Mouse (Mus musculus) forebrain, embryonic 12.5 days (tissue): ENCODE results near the gene Gm11627. TPM values are rescaled to one million over a fixed set of nuclear protein-coding genes. Genes with fewer than 3 reads are reported as not detected.
"Not testable (repeated sequence)": the region's sequence is repeated elsewhere in the genome, so short reads cannot be mapped to it uniquely, and the experiment has no call there.

ENCODE experiments used
- ATAC-seq: fragments of 200-750 bp; cut with Nextera tagmentation; 2 replicates; pipeline ENCODE4 v1.8.0; 2017; ENCODE audit warnings: moderate TSS enrichment; ENCODE audit not compliant: low FRiP score
- H3K27ac ChIP-seq: fragments of 300-500 bp; sonication (generic); 2 replicates; pipeline ENCODE4 v1.5.1; 2016; ENCODE audit warnings: mild to moderate bottlenecking
- H3K27me3 ChIP-seq: fragments of 300-500 bp; sonication (generic); 2 replicates; pipeline ENCODE4 v1.6.1; 2016; ENCODE audit warnings: mild to moderate bottlenecking
- H3K36me3 ChIP-seq: fragments of 300-500 bp; sonication (generic); replicated peaks from 2 replicates; pipeline ENCODE4 v1.6.1; 2016; ENCODE audit warnings: mild to moderate bottlenecking
- H3K4me1 ChIP-seq: fragments of 300-500 bp; sonication (generic); 2 replicates; pipeline ENCODE4 v1.6.1; 2016
- H3K4me2 ChIP-seq: fragments of 300-500 bp; sonication (generic); 2 replicates; pipeline ENCODE4 v1.6.1; 2016; ENCODE audit warnings: mild to moderate bottlenecking, moderate library complexity
- H3K4me3 ChIP-seq: fragments of 300-500 bp; sonication (generic); replicated peaks from 2 replicates; pipeline ENCODE4 v1.5.1; 2016; ENCODE audit warnings: mild to moderate bottlenecking
- H3K9ac ChIP-seq: fragments of 300-500 bp; sonication (generic); 2 replicates; pipeline ENCODE4 v1.6.1; 2016; ENCODE audit warnings: mild to moderate bottlenecking
- H3K9me3 ChIP-seq: fragments of 300-500 bp; sonication (generic); 2 replicates; pipeline ENCODE4 v1.6.1; 2016
- WGBS: fragments of 180-500 bp; shearing (Covaris S2); methylation state at CpG from one replicate; pipeline ENCODE4 v1.1.7; 2016; 5-methylcytosine and 5-hydroxymethylcytosine counted together
- polyA plus RNA-seq: library from polyadenylated mRNA; unstranded; fragments of >200 nt; fragmentation: Nextera tagmentation; extraction: Ambion mirVana; gene quantifications from 2 replicates; pipeline ENCODE4 v1.2.1, GENCODE M21; 2016

Gene Gm11627
- polyA plus RNA-seq, 1 experiment from 2014 or later = 11.7 TPM

- Histone ChIP-seq H3K27me3 (peaks cover 6% of the 10 kb centered on the region; the same call in 1 of the 2 replicates), H3K4me3 (peak overlapping the region; percentile 93), H3K27ac (peak overlapping the region; percentile 51; the same call in 1 of the 2 replicates), H3K36me3 (no peaks in the 10 kb centered on the region), H3K4me2 (peak overlapping the region; percentile 82), H3K4me1 (peaks cover 49% of the 10 kb centered on the region), H3K9ac (peak overlapping the region; percentile 99), H3K9me3 (no peaks in the 10 kb centered on the region)
- WGBS = 9% methylated on average over 4 of the region's 4 CpGs
- ATAC-seq = no peak
These were observed 29.4 kb upstream of the Gm11627 start for GRCm38 (mm10) chr11:102608691-102609090.

DNA sequence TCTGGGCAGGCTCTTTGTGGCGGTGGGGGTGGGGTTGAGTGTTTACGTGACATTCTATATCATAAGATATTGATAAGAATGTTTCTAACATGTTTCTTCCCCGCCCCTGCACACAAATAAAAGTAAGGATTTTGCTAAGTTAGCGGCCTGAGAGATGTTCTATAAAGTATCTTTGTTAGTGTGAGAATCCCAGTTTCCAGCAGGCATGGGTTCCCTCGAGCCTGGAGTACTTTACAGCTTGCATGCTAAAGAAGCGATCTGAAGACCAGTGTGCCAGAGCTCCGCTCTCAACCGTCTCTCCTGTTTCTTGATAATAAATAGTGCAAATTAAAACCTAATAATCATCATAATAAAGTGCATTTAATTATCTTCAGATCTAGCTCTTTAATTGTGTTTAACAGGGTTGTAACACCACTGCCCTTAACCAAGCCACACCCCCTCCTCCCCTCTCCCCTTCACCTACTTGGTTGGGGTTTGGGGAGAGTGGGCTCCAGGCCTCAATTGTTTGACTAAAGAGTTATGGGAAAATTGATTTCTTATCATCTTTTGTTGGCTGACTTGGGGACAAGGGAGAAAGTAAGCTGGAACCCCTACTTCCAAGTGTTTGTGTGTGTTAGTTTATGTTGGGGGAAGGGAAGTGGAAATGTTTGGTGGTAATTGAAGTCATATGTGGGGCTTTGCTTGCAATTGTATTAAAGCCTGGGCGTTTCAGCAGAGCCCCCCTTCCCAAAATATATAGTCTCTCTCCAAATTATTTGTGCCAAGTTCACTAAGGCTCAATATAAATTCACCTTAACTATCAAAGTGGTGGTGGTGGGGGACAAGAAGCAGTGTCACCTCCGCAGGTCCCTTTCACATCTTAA, 28.7 kb upstream of the Gm11627 start:
- H3K27me3 ChIP-seq = peaks cover 6% of the 10 kb centered on the region; the same call in 1 of the 2 replicates
- peak overlapping the region; percentile 99 for H3K9ac ChIP-seq
- whole genome bisulfite sequencing = 3% methylated on average over 10 of the region's 10 CpGs
- no peak for ATAC-seq
- no peaks in the 10 kb centered on the region for H3K9me3 ChIP-seq
- no peaks in the 10 kb centered on the region for H3K36me3 ChIP-seq
- peak overlapping the region; percentile 93 for H3K4me3 ChIP-seq
- H3K4me2 ChIP-seq = peak overlapping the region; percentile 82
- peaks cover 52% of the 10 kb centered on the region for H3K4me1 ChIP-seq
- H3K27ac ChIP-seq = 0 out of 2 replicates have a peak overlapping the region, but pooled peaks have one; percentile 74

DNA sequence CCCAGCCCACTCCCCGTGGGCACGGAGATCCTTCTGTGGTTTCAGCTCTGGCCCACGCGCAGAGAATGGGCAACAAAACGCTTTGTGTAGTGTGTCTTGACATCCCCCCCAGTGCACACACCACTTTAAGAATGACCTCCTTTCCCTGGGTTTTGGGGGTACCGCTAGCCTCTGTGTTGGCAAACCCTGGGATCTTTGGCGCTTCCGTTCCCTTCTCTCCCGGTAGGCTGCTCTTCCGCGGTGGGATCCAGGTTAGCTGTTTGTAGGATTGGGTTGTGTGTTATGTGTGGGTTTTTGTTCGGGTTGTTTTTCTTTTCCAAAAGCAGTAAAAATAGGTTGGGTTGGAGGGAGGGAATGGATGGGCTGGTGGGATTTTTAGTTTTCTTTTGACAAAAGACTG, 27.9 kb upstream of the Gm11627 start:
- H3K4me1 ChIP-seq = peaks cover 59% of the 10 kb centered on the region
- not testable (repeated sequence) for H3K27me3 ChIP-seq

DNA sequence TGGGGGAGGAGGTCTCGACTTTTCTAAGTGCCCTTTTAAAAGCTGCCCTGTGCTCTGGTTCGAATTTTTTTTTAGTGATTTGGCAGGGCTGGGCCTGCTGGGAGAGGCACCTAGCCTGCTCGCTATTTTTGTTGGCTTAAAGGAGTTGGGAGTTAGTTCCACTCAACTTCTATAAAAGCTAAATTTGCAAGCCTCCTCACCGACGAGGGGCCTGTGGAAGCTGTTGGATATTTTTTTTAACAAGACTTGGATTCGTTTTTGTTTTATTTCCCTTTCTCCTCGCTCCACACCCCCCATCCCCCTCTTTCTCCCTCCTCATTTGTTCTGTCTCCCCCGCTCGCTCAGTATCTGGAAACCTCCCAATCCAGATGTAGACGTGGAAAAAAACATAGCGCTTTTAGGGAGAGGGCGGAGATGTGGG, 27.5 kb upstream of the Gm11627 start:
- Histone ChIP-seq H3K4me1 (peaks cover 58% of the 10 kb centered on the region), H3K27me3 (peaks cover 5% of the 10 kb centered on the region; the same call in 1 of the 2 replicates), H3K4me2 (peak overlapping the region; percentile 82), H3K9ac (peak overlapping the region; percentile 99), H3K9me3 (no peaks in the 10 kb centered on the region), H3K4me3 (peak overlapping the region; percentile 93), H3K36me3 (no peaks in the 10 kb centered on the region), H3K27ac (peak overlapping the region; percentile 74)
- WGBS = 0% methylated on average over 12 of the region's 12 CpGs
- no peak for ATAC-seq

More for the DNA sequence above, 27.9 kb upstream of the Gm11627 start:
- H3K36me3 ChIP-seq, H3K9me3 ChIP-seq, ATAC-seq: not testable (repeated sequence)
- H3K4me2 ChIP-seq = peak overlapping the region; percentile 82
- peak overlapping the region; percentile 99 for H3K9ac ChIP-seq
- H3K4me3 ChIP-seq = peak overlapping the region; percentile 93
- WGBS = under 1% methylated on average over 12 of the region's 12 CpGs
- peak overlapping the region; percentile 74 for H3K27ac ChIP-seq

DNA sequence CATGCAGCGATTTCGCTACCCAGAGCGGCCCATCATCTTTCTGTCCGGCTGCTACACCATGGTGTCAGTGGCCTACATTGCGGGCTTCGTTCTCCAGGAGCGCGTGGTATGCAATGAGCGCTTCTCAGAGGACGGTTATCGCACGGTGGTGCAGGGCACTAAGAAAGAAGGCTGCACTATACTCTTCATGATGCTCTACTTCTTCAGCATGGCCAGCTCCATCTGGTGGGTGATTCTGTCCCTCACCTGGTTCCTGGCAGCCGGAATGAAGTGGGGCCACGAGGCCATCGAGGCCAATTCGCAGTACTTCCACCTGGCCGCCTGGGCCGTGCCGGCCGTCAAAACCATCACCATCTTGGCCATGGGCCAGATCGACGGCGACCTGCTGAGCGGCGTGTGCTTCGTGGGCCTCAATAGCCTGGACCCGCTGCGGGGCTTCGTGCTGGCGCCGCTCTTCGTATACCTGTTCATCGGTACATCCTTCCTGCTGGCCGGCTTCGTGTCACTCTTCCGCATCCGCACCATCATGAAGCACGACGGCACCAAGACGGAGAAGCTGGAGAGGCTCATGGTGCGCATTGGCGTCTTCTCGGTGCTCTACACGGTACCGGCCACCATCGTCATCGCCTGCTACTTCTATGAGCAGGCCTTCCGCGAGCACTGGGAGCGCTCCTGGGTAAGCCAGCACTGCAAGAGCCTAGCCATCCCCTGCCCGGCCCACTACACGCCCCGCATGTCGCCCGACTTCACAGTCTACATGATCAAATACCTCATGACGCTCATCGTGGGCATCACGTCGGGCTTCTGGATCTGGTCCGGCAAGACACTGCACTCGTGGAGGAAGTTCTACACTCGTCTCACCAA, 26.5 kb upstream of the Gm11627 start:
- H3K4me1 ChIP-seq = peaks cover 48% of the 10 kb centered on the region

GRCm38 (mm10) chr11:102604777-102605552, 25.7 kb upstream of the Gm11627 start:
- peak overlapping the region; percentile 99 for H3K9ac ChIP-seq
- H3K4me2 ChIP-seq = peak overlapping the region; percentile 82
- H3K9me3 ChIP-seq = no peaks in the 10 kb centered on the region
- peak; percentile 42 for ATAC-seq
- peaks cover 40% of the 10 kb centered on the region for H3K4me1 ChIP-seq
- H3K27ac ChIP-seq = peak overlapping the region; percentile 100
- no peaks in the 10 kb centered on the region for H3K36me3 ChIP-seq
- under 1% methylated on average over 68 of the region's 74 CpGs for WGBS
- H3K27me3 ChIP-seq = no peaks in the 10 kb centered on the region
- H3K4me3 ChIP-seq = peak overlapping the region; percentile 93

More for the DNA sequence above, 26.5 kb upstream of the Gm11627 start:
- H3K9ac ChIP-seq = peak overlapping the region; percentile 99
- peak overlapping the region; percentile 93 for H3K4me3 ChIP-seq
- H3K36me3 ChIP-seq = no peaks in the 10 kb centered on the region
- H3K4me2 ChIP-seq = peak overlapping the region; percentile 82
- H3K9me3 ChIP-seq = no peaks in the 10 kb centered on the region
- WGBS = under 1% methylated on average over 62 of the region's 62 CpGs
- peak overlapping the region; percentile 100 for H3K27ac ChIP-seq
- ATAC-seq = no peak
- H3K27me3 ChIP-seq = no peaks in the 10 kb centered on the region

- Histone ChIP-seq H3K9me3 (no peaks in the 10 kb centered on the region), H3K36me3 (no peaks in the 10 kb centered on the region), H3K27ac (peak within 1 kb of the TSS; percentile 100), H3K27me3 (no peaks in the 10 kb centered on the region), H3K4me1 (peaks cover 31% of the 10 kb centered on the region), H3K4me2 (peak within 1 kb of the TSS; percentile 82), H3K9ac (peak within 1 kb of the TSS; percentile 99), H3K4me3 (peak within 1 kb of the TSS; percentile 93)
- ATAC-seq = peak; percentile 90
- WGBS = 0% methylated on average over 28 of the region's 31 CpGs
These were observed 24.8 kb upstream of the Gm11627 start, which contains the start of gene Fzd2 for GRCm38 (mm10) chr11:102604010-102604584. Gene Fzd2, plus strand, starts transcription at chr11:102604396.

DNA sequence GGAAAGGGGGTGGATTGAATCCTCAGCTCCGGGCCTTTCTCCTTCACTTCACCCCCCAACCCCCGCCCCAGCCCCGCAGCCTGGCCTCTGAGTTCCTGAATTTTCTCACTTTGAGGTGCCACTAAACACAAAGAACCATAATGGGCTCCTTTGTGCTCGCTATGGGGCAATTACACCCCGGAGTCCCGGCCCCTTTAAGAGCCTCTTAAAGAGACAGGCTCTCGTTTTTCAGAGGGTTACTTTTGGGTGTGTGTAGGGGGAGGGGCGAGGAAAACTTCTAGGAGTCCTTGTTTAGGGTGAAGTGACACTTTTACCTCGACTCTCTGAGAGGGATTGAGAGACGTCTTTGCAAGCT, 24.2 kb upstream of the Gm11627 start:
- ATAC-seq = peak; percentile 74
- peak overlapping the region; percentile 93 for H3K4me3 ChIP-seq
- peak overlapping the region; percentile 82 for H3K4me2 ChIP-seq
- H3K9me3 ChIP-seq = no peaks in the 10 kb centered on the region
- H3K27me3 ChIP-seq = no peaks in the 10 kb centered on the region
- peak overlapping the region; percentile 100 for H3K27ac ChIP-seq
- H3K9ac ChIP-seq = peak overlapping the region; percentile 44
- no peaks in the 10 kb centered on the region for H3K36me3 ChIP-seq
- 2% methylated on average over 10 of the region's 10 CpGs for WGBS
- peaks cover 25% of the 10 kb centered on the region for H3K4me1 ChIP-seq

GRCm38 (mm10) chr11:102602816-102603495, 23.7 kb upstream of the Gm11627 start:
- Histone ChIP-seq H3K9me3 (no peaks in the 10 kb centered on the region), H3K27me3 (no peaks in the 10 kb centered on the region), H3K4me2 (peak overlapping the region; percentile 82), H3K9ac (peak overlapping the region; percentile 44), H3K4me3 (peak overlapping the region; percentile 93), H3K4me1 (peaks cover 20% of the 10 kb centered on the region), H3K36me3 (no peaks in the 10 kb centered on the region), H3K27ac (peak overlapping the region; percentile 100)
- WGBS = 0% methylated on average over 13 of the region's 13 CpGs
- peak; percentile 2; the same call in 1 of the 2 replicates for ATAC-seq

GRCm38 (mm10) chr11:102599912-102600311, 20.7 kb upstream of the Gm11627 start:
- whole genome bisulfite sequencing = 90% methylated on average over 3 of the region's 3 CpGs

More at GRCm38 (mm10) chr11:102599912-102600311, 20.7 kb upstream of the Gm11627 start:
- ATAC-seq = no peak
- H3K27me3 ChIP-seq = no peaks in the 10 kb centered on the region
- peaks cover 23% of the 10 kb centered on the region for H3K4me1 ChIP-seq
- H3K4me2 ChIP-seq = no peak overlapping the region
- H3K27ac ChIP-seq = no peak overlapping the region
- no peaks in the 10 kb centered on the region for H3K36me3 ChIP-seq
- no peak overlapping the region for H3K9ac ChIP-seq
- no peaks in the 10 kb centered on the region for H3K9me3 ChIP-seq
- H3K4me3 ChIP-seq = no peak overlapping the region
